Mouse (Mus musculus) liver, postnatal 0 days (tissue): ENCODE data around the gene Gm7247. TPM values are rescaled to one million over a fixed set of nuclear protein-coding genes. Genes with fewer than 3 reads are reported as not detected.
"Not testable (repeated sequence)": the region's sequence is repeated elsewhere in the genome, so short reads cannot be mapped to it uniquely, and the experiment has no call there.

Source experiments
- ATAC-seq: fragments of 200-750 bp; cut with Nextera tagmentation; 2 replicates; pipeline ENCODE4 v1.8.0; 2017; ENCODE audit warnings: mild to moderate bottlenecking, moderate library complexity
- DNase-seq: peaks from one replicate; pipeline ENCODE4 v3.0.0-alpha.2; 2016
- H3K27ac ChIP-seq: fragments of 300-500 bp; sonication (generic); 2 replicates; pipeline ENCODE4 v1.5.1; 2014; ENCODE audit warnings: antibody characterized with exemption, moderate library complexity, mild to moderate bottlenecking, low read depth
- H3K27me3 ChIP-seq: fragments of 300-500 bp; sonication (generic); 2 replicates; pipeline ENCODE4 v1.6.1; 2014; ENCODE audit warnings: low read length, control low read depth, mixed read lengths; ENCODE audit not compliant: insufficient read depth
- H3K36me3 ChIP-seq: fragments of 300-500 bp; sonication (generic); replicated peaks from 2 replicates; pipeline ENCODE4 v1.6.1; 2014; ENCODE audit warnings: mild to moderate bottlenecking, control low read depth, low read length, moderate library complexity, mixed read lengths; ENCODE audit not compliant: insufficient read depth
- H3K4me1 ChIP-seq: fragments of 300-500 bp; sonication (generic); 2 replicates; pipeline ENCODE4 v1.6.1; 2014; ENCODE audit warnings: antibody characterized with exemption, mild to moderate bottlenecking, control low read depth; ENCODE audit not compliant: insufficient read depth
- H3K4me2 ChIP-seq: fragments of 300-500 bp; sonication (generic); 2 replicates; pipeline ENCODE4 v1.6.1; 2014; ENCODE audit warnings: low read depth, mild to moderate bottlenecking, low read length, moderate library complexity, mixed read lengths
- H3K4me3 ChIP-seq: fragments of 300-500 bp; sonication (generic); 2 replicates; pipeline ENCODE4 v1.5.1; 2014; ENCODE audit warnings: low read depth, low read length
- H3K9ac ChIP-seq: fragments of 300-500 bp; sonication (generic); replicated peaks from 2 replicates; pipeline ENCODE4 v1.6.1; 2014; ENCODE audit warnings: mild to moderate bottlenecking, moderate library complexity
- H3K9me3 ChIP-seq: fragments of 300-500 bp; sonication (generic); 2 replicates; pipeline ENCODE4 v1.6.1; 2016; ENCODE audit warnings: mild to moderate bottlenecking, control low read depth, low read length, mixed read lengths
- CTCF ChIP-seq: sonication (generic); IDR thresholded peaks from 2 replicates; pipeline ENCODE4 v1.5.1; 2016; ENCODE audit warnings: antibody characterized with exemption, low read depth
- EP300 ChIP-seq: IDR thresholded peaks from 2 replicates; pipeline ENCODE4 v1.6.1; 2016; ENCODE audit warnings: antibody characterized with exemption, low read depth, mild to moderate bottlenecking
- WGBS: fragments of 180-500 bp; shearing (Covaris S2); extraction: QIAGEN DNeasy Blood & Tissue Kit; methylation state at CpG from one replicate; pipeline ENCODE4 v1.1.7; 2014; ENCODE audit not compliant: insufficient replicate concordance; 5-methylcytosine and 5-hydroxymethylcytosine counted together
- polyA plus RNA-seq: library from polyadenylated mRNA; unstranded; fragments of >200 nt; fragmentation: Nextera tagmentation; extraction: Ambion mirVana; gene quantifications from 2 replicates; pipeline ENCODE4 v1.2.1, GENCODE M21; 2015

Gm7247 gene
- polyA plus RNA-seq, 1 experiment from 2014 or later = not detected

DNA sequence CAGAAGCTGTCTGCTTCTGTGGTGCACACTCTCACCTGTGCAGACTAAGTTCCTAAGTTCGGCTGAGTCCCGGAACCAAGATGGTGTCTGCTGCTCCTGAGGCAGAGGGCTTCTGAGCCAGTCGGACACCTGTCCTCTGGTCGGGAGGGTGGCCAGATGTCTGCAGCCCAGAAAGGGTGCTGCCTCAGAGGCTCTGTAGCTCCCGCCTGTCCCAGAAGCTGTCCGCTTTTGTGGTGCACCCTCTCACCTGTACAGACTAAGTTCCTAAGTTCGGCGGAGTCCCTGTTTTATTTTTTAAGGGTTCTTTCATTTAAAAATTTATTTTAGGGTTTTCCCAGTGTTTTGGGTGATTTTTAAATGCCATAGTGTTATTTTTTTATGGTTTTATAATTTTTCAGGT lies 145.9 kb downstream of the Gm7247 start:
- no peak overlapping the region for H3K27ac ChIP-seq
- H3K9ac ChIP-seq = no peak overlapping the region
- no peak for ATAC-seq
- H3K27me3 ChIP-seq = no peaks in the 10 kb centered on the region
- DNase-seq = no peak
- H3K9me3 ChIP-seq = no peaks in the 10 kb centered on the region
- H3K36me3 ChIP-seq = no peaks in the 10 kb centered on the region
- TF ChIP-seq EP300 = no peak
- no peak for TF ChIP-seq CTCF
- no peak overlapping the region for H3K4me2 ChIP-seq
- WGBS = 83% methylated on average over 8 of the region's 8 CpGs
- H3K4me3 ChIP-seq = no peak overlapping the region
- no peaks in the 10 kb centered on the region for H3K4me1 ChIP-seq

DNA sequence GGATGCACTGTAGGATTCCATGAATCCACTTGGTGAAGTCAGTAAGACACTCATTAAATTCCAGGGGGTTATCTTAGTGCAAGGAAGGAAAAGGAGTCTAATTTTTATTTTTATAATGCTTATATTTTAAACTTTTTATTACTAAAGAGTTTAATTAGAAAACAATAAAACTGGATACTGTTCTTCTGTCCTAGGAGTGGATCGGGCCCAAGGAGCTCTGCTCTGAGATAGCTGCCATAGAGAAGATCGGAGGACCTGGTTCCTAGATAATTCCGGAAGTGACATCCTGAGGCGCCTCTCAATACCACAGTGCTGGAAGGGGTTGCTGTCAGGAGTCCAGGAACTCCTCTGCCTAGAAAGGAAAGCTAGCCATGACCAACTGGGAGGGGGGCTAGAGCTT lies 190.9 kb downstream of the Gm7247 start, which contains the start of gene Gm5622:
Gene Gm5622 (plus strand): TSS at position 301 of the 400 bp plus-strand sequence.
- no peak for ATAC-seq
- 86% methylated on average over 4 of the region's 4 CpGs for whole genome bisulfite sequencing
- TF ChIP-seq EP300 (no peak), CTCF (no peak)
- no peaks in the 10 kb centered on the region for H3K4me1 ChIP-seq
- no peaks in the 10 kb centered on the region for H3K27me3 ChIP-seq
- no peak within 1 kb of the TSS for H3K9ac ChIP-seq
- H3K27ac ChIP-seq = no peak within 1 kb of the TSS
- no peak within 1 kb of the TSS for H3K4me2 ChIP-seq
- no peaks in the 10 kb centered on the region for H3K36me3 ChIP-seq
- H3K4me3 ChIP-seq = no peak within 1 kb of the TSS
- DNase-seq = no peak
- H3K9me3 ChIP-seq = no peaks in the 10 kb centered on the region

DNA sequence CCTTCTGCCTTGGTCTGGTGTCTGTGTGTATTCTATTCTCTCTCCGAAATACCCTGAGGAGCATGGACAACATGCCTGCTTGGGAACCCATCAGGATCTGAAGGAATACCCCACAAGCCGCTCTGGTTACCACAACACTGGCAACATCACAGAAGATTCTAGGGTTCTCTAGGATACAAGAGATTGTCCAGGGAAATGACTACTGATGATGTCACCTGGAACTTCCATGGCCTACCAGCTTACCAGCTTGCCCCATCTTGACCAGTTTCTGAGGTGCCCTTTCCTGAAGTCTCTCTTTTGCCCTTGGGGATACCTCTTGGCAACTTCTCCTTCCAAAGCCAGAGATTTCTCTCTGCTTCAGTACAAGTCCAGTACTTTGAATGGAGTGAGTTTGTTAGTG lies 212.4 kb downstream of the Gm7247 start, which contains the start of gene Gm17175:
Gene Gm17175 (minus strand): TSS at position 101 of the 400 bp plus-strand sequence.
- 78% methylated on average over 2 of the region's 2 CpGs for WGBS
- H3K27me3 ChIP-seq, ATAC-seq, H3K27ac ChIP-seq, H3K4me2 ChIP-seq, H3K36me3 ChIP-seq, H3K4me1 ChIP-seq, H3K4me3 ChIP-seq, H3K9ac ChIP-seq, DNase-seq, H3K9me3 ChIP-seq: not testable (repeated sequence)

DNA sequence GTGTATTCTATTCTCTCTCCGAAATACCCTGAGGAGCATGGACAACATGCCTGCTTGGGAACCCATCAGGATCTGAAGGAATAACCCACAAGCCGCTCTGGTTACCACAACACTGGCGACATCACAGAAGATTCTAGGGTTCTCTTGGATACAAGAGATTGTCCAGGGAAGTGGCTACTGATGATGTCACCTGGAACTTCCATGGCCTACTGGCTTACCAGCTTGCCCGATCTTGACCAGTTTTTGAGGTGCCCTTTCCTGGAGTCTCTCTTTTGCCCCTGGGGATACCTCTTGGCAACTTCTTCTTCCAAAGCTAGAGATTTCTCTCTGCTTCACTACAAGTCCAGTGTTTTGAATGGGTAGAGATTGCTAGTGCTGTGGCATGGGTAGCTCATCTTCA lies 230.5 kb downstream of the Gm7247 start, which contains the start of gene Gm17174:
Gene Gm17174 (minus strand): TSS at position 101 of the 400 bp plus-strand sequence.
- not testable (repeated sequence) for DNase-seq, H3K27me3 ChIP-seq, H3K27ac ChIP-seq, H3K9me3 ChIP-seq, H3K4me2 ChIP-seq, H3K36me3 ChIP-seq, H3K4me3 ChIP-seq, H3K9ac ChIP-seq, ATAC-seq, H3K4me1 ChIP-seq
- WGBS = 76% methylated on average over 4 of the region's 4 CpGs

DNA sequence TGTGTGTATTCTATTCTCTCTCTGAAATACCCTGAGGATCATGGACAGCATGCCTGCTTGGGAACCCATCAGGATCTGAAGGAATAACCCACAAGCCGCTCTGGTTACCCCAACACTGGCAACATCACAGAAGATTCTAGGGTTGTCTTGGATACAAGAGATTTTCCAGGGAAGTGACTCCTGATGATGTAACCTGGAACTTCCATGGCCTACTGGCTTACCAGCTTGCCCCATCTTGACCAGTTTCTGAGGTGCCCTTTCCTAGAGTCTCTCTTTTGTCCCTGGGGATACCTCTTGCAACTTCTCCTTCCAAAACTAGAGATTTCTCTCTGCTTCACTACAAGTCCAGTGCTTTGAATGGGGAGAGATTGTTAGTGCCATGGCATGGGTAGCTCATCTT lies 249.7 kb downstream of the Gm7247 start, which contains the start of gene Gm17078:
Gene Gm17078 (minus strand): TSS at position 101 of the 400 bp plus-strand sequence.
- H3K27me3 ChIP-seq = no peaks in the 10 kb centered on the region
- no peak within 1 kb of the TSS for H3K4me2 ChIP-seq
- no peaks in the 10 kb centered on the region for H3K9me3 ChIP-seq
- H3K9ac ChIP-seq = no peak within 1 kb of the TSS
- no peaks in the 10 kb centered on the region for H3K4me1 ChIP-seq
- ATAC-seq (no peak), DNase-seq (no peak)
- H3K36me3 ChIP-seq = no peaks in the 10 kb centered on the region
- TF ChIP-seq CTCF = no peak
- no peak for TF ChIP-seq EP300
- 59% methylated on average over 1 of the region's 1 CpGs for WGBS
- H3K27ac ChIP-seq = no peak within 1 kb of the TSS
- no peak within 1 kb of the TSS for H3K4me3 ChIP-seq

Other genes starting within 250 kb of the Gm7247 start
- 0.07 TPM in 2 replicates for gene Eddm3b, start 247.3 kb upstream of the Gm7247 start, polyA plus RNA-seq
- 6.3 and 7.5 TPM in 2 replicates for gene Rnase6, start 237.8 kb upstream of the Gm7247 start, polyA plus RNA-seq
- 0.11 and 2.1 TPM in 2 replicates for gene Rnase1, start 215.0 kb upstream of the Gm7247 start, polyA plus RNA-seq
- gene Rnase2b, start 199.5 kb upstream of the Gm7247 start, polyA plus RNA-seq = not detected in 2 replicates
- not detected in 2 replicates for gene Ang2, start 162.6 kb upstream of the Gm7247 start, polyA plus RNA-seq
- not detected in 2 replicates for gene Ear14, start 158.4 kb upstream of the Gm7247 start, polyA plus RNA-seq
- gene Rnase2a, start 105.6 kb upstream of the Gm7247 start, polyA plus RNA-seq = not detected in 2 replicates
- gene Vmn2r88, start 49.1 kb downstream of the Gm7247 start, polyA plus RNA-seq = not detected in 2 replicates
- not detected in 2 replicates for gene Vmn2r89, start 90.1 kb downstream of the Gm7247 start, polyA plus RNA-seq
- gene Gm5622, start 191.0 kb downstream of the Gm7247 start, polyA plus RNA-seq = 0.11 and 0.20 TPM in 2 replicates
- gene Gm17175, start 212.3 kb downstream of the Gm7247 start, polyA plus RNA-seq = not detected in 2 replicates
- not detected in 2 replicates for gene Gm17174, start 230.4 kb downstream of the Gm7247 start, polyA plus RNA-seq
- not detected in 2 replicates for gene Gm17078, start 249.6 kb downstream of the Gm7247 start, polyA plus RNA-seq